Mouse (Mus musculus): Measurements from ENCODE around the gene Foxn3. TPM values are rescaled to one million over a fixed set of nuclear protein-coding genes. Genes with fewer than 3 reads are reported as not detected.

The Foxn3 gene
- polyA plus RNA-seq, 1 experiment from 2014 or later, result 51.9 TPM

DNA sequence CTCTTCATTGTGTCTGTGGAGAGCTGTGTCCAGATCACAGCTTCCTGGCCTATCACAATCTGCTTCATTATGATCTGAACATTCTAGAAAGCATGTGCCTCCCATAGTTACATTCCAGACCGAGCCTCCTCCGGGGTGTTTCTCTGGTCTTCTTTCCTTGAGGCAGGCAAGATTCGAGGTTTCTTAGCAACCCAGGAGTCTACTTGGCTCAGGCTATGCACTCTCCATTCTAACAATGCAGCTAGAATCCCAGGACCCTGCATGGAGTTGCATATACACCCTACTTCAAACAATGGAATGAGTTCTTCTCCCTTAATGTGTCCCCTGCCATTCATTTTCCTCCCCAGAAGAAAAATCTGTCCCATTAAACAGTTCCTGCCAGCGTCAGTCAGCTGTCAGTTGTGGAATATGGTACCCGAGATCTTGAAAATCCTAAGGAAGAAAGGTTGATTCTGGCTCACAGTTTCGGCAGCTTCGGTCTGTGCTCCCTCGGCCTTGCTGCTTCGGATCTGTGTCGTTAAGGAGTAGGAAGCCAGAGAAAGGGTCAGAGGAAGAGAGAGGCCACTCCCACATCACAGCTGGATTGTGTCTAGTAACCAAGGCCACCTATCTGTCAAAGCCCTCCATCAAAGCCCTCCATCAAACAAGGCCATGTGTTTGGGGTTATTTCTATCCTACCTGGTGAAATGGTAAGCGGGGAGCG lies 400.6 kb downstream of the Foxn3 start:
- no peaks in the 10 kb centered on the region for H3K36me3 ChIP-seq
- peaks cover 6% of the 10 kb centered on the region; the same call in 1 of the 2 replicates for H3K9me3 ChIP-seq
- H3K9ac ChIP-seq, result no peak overlapping the region
- H3K27me3 ChIP-seq (replicated peaks), result no peaks in the 10 kb centered on the region
- H3K4me1 ChIP-seq, result no peaks in the 10 kb centered on the region
- no peak overlapping the region for H3K4me2 ChIP-seq
- H3K27ac ChIP-seq (replicated peaks), result no peak overlapping the region
- no peak for ATAC-seq (ENCODE audit: extremely low read depth, insufficient number of reproducible peaks, low FRiP score, low TSS enrichment)
- WGBS, result 78% methylated on average over 12 of the region's 12 CpGs
- H3K4me3 ChIP-seq, result no peak overlapping the region

DNA sequence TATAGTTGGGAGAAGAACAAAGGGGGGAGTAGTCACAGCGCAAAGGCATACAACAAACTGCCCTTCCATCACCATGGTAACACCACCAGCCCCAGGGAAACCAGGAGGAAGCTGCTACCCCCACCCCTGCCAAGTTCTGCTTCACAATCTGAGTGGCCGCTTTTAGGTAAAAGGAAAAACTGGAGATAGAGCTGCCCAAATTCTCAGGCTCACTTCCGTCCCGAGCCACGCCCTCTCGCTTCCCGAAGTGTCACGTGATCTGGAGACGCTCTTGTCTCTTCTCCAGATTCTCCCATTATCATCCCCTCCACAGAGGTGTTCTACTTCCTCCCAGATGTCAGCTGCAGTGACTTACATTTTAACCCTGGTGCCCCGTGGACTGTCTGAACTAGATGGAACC lies 401.2 kb downstream of the Foxn3 start:
- Histone ChIP-seq H3K4me3 (no peak overlapping the region), H3K27ac (replicated peaks) (no peak overlapping the region), H3K4me1 (no peaks in the 10 kb centered on the region), H3K9ac (no peak overlapping the region), H3K27me3 (replicated peaks) (no peaks in the 10 kb centered on the region), H3K36me3 (no peaks in the 10 kb centered on the region), H3K4me2 (peak overlapping the region; percentile 37), H3K9me3 (peaks cover 6% of the 10 kb centered on the region; the same call in 1 of the 2 replicates)
- ATAC-seq (ENCODE audit: extremely low read depth, insufficient number of reproducible peaks, low FRiP score, low TSS enrichment), result no peak
- 57% methylated on average over 10 of the region's 10 CpGs for WGBS

DNA sequence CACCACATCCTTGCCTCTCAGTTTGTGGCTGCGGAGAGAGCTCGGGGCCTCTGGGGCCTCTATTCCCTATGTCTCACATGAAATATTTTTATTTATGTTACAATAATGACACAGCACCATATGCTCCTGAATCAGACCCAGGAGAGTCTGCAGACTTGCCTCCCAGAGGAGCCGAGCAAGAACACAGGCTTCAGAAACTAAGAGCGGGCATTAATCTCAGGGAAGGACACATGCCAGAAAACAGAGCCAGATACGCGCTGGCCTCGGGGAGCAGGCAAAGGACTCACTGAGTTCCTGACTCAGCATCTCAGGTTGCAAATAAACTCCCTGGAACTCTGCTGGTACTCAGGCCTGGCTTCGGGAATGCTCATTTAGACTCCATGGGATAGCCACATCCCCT lies 403.3 kb downstream of the Foxn3 start:
- H3K27ac ChIP-seq (replicated peaks), result no peak overlapping the region
- H3K9me3 ChIP-seq, result peaks cover 6% of the 10 kb centered on the region; the same call in 1 of the 2 replicates
- no peak overlapping the region for H3K4me3 ChIP-seq
- no peaks in the 10 kb centered on the region for H3K27me3 ChIP-seq (replicated peaks)
- no peak overlapping the region for H3K9ac ChIP-seq
- no peak overlapping the region for H3K4me2 ChIP-seq
- no peaks in the 10 kb centered on the region for H3K36me3 ChIP-seq
- H3K4me1 ChIP-seq, result no peaks in the 10 kb centered on the region
- WGBS, result 77% methylated on average over 8 of the region's 8 CpGs
- no peak for ATAC-seq (ENCODE audit: extremely low read depth, insufficient number of reproducible peaks, low FRiP score, low TSS enrichment)

DNA sequence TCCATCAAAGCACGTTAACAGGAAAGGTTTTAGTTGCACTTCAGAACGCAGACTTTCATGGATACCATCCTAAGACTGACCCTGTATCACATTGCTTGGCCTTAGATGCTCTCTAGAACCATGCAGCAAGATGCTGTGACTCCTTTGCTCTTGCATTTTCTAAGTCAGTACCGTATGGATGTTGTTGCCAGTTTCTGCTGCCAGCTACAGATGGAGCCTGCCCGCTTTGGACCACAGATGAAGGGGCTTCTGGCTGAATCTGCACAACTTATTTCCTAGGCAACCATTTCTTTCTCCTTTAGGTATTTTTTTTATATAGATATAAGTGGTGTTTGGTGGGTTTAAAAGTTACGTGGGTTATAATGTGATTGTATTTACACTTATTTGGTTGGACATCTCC lies 407.5 kb downstream of the Foxn3 start:
- 86% methylated on average over 5 of the region's 5 CpGs for WGBS
- Histone ChIP-seq H3K4me3 (no peak overlapping the region), H3K4me2 (no peak overlapping the region), H3K27ac (replicated peaks) (no peak overlapping the region), H3K36me3 (no peaks in the 10 kb centered on the region), H3K9me3 (peaks cover 6% of the 10 kb centered on the region; the same call in 1 of the 2 replicates), H3K9ac (no peak overlapping the region), H3K4me1 (peaks cover 7% of the 10 kb centered on the region; the same call in 1 of the 2 replicates), H3K27me3 (replicated peaks) (no peaks in the 10 kb centered on the region)
- no peak for ATAC-seq (ENCODE audit: extremely low read depth, insufficient number of reproducible peaks, low FRiP score, low TSS enrichment)

DNA sequence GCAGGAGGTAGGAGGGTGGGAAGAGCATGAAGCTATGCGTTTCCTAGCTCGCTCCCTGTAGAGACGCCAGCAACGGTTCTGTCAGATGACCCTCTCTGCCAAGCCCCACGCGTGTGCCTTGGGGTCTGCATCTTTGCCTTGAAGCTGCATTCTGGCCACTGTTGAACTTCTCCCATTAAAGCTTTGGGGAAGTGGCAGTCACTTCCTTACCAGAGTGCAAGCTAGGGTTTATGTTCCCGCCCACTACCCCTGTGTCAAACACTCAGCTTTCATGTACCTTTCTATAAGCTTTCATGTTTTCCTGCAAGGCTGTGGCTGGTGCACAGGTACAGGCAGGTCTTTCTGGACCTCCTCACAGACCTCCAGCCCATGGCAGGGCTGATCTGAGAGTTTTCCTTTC lies 409.2 kb downstream of the Foxn3 start:
- H3K27me3 ChIP-seq (replicated peaks), result no peaks in the 10 kb centered on the region
- H3K9ac ChIP-seq, result no peak overlapping the region
- H3K4me1 ChIP-seq, result peaks cover 7% of the 10 kb centered on the region; the same call in 1 of the 2 replicates
- peaks cover 10% of the 10 kb centered on the region for H3K9me3 ChIP-seq
- H3K27ac ChIP-seq (replicated peaks), result no peak overlapping the region
- WGBS, result 79% methylated on average over 7 of the region's 7 CpGs
- H3K4me3 ChIP-seq, result no peak overlapping the region
- H3K4me2 ChIP-seq, result peak overlapping the region; percentile 0; the same call in 1 of the 2 replicates
- no peaks in the 10 kb centered on the region for H3K36me3 ChIP-seq
- ATAC-seq (ENCODE audit: extremely low read depth, insufficient number of reproducible peaks, low FRiP score, low TSS enrichment), result no peak

DNA sequence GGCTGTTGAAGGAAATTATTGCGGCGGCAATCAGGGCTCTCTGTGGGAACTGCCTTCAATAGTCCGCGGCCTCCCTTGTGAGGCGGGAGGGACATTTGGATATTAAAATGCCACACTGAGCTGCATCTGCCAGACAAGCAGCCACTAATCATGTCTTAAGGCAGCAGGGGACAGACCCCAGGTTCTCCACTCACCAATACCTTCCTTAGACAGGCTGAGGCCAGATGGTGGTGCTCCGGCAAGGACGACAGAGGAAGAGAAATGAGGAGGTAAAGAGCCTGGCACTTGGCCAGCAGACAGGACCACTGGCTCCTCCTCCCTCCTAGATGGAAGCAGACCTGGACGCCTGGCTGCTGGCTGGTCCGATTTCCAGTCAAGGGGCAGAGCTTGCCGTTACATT lies 409.7 kb downstream of the Foxn3 start:
- Histone ChIP-seq H3K9me3 (peaks cover 12% of the 10 kb centered on the region), H3K36me3 (no peaks in the 10 kb centered on the region), H3K9ac (no peak overlapping the region), H3K4me3 (no peak overlapping the region), H3K27ac (replicated peaks) (no peak overlapping the region), H3K4me2 (peak overlapping the region; percentile 0; the same call in 1 of the 2 replicates), H3K4me1 (peaks cover 7% of the 10 kb centered on the region; the same call in 1 of the 2 replicates), H3K27me3 (replicated peaks) (no peaks in the 10 kb centered on the region)
- whole genome bisulfite sequencing, result 50% methylated on average over 10 of the region's 10 CpGs
- no peak for ATAC-seq (ENCODE audit: extremely low read depth, insufficient number of reproducible peaks, low FRiP score, low TSS enrichment)

DNA sequence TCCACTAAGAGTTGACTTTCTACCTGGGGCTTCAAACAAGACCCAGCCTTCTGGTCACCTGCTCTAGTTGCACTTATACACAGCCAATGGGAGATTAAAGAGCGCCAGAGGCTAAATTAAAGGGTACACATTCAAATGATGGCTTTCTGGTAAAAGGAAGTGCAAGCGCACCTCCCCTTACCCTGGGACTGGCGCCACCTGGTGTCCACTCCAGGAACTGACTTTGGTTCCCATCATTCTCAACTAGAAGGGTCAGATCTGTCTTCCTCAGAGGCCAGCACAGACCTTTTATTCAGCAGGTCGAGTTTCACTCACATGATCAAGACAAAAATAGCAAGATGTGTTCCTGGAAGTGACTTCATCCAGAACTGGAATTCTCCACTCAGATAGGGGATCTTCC lies 413.3 kb downstream of the Foxn3 start:
- no peak overlapping the region for H3K27ac ChIP-seq (replicated peaks)
- no peak overlapping the region for H3K4me2 ChIP-seq
- no peaks in the 10 kb centered on the region for H3K27me3 ChIP-seq (replicated peaks)
- peaks cover 7% of the 10 kb centered on the region; the same call in 1 of the 2 replicates for H3K4me1 ChIP-seq
- no peak for ATAC-seq (ENCODE audit: extremely low read depth, insufficient number of reproducible peaks, low FRiP score, low TSS enrichment)
- 34% methylated on average over 4 of the region's 4 CpGs for WGBS
- peaks cover 7% of the 10 kb centered on the region for H3K9me3 ChIP-seq
- H3K4me3 ChIP-seq, result no peak overlapping the region
- no peak overlapping the region for H3K9ac ChIP-seq
- no peaks in the 10 kb centered on the region for H3K36me3 ChIP-seq

DNA sequence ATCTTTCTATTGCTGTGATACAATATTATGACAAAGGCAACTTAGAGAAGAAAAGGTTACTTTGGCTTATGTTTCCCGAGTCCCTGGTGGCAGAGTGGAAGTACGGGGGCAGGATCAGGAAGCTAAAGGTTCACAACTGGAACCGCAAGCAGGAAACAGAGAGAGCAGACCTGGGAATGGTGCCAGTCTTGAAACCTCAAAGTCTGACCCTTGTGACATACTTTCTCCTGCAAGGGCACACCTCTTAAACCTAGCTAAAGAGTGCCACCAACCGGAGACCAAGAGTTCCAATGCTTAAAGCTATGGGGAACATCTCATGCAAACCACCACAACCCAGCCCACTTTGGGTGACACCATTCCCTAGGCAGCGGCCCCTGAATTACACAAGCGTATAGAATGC lies 414.2 kb downstream of the Foxn3 start:
- Histone ChIP-seq H3K4me3 (no peak overlapping the region), H3K27me3 (replicated peaks) (no peaks in the 10 kb centered on the region), H3K9me3 (peaks cover 7% of the 10 kb centered on the region), H3K36me3 (no peaks in the 10 kb centered on the region), H3K27ac (replicated peaks) (no peak overlapping the region), H3K4me1 (peaks cover 6% of the 10 kb centered on the region; the same call in 1 of the 2 replicates), H3K4me2 (no peak overlapping the region), H3K9ac (no peak overlapping the region)
- 87% methylated on average over 6 of the region's 6 CpGs for WGBS
- ATAC-seq (ENCODE audit: extremely low read depth, insufficient number of reproducible peaks, low FRiP score, low TSS enrichment), result no peak
